Mouse (Mus musculus) bone marrow, adult 2 months (tissue): Measurements from ENCODE around the gene Rell1. TPM values are rescaled to one million over a fixed set of nuclear protein-coding genes. Genes with fewer than 3 reads are reported as not detected.
"Not testable (repeated sequence)": the region's sequence is repeated elsewhere in the genome, so short reads cannot be mapped to it uniquely, and the experiment has no call there.

Source experiments
- H3K27ac ChIP-seq: fragments of 200-500 bp; 2 replicates; pipeline ENCODE4 v1.5.1; 2012; ENCODE audit warnings: low read depth, mild to moderate bottlenecking, control low read depth, inconsistent platforms, low read length; ENCODE audit not compliant: control insufficient read depth, poor library complexity, insufficient read depth
- H3K4me1 ChIP-seq: fragments of 200-500 bp; 2 replicates; pipeline ENCODE4 v1.6.1; 2011; ENCODE audit warnings: low read length; ENCODE audit not compliant: control insufficient read depth, insufficient read depth
- H3K4me3 ChIP-seq: fragments of 200-500 bp; replicated peaks from 2 replicates; pipeline ENCODE3; 2011; ENCODE audit warnings: mild to moderate bottlenecking, low read depth, low read length, control low read depth; ENCODE audit not compliant: control insufficient read depth
- CTCF ChIP-seq: fragments of 200-500 bp; IDR thresholded peaks from 2 replicates; pipeline ENCODE4 v1.5.1; 2011; ENCODE audit warnings: low read length, control low read depth; ENCODE audit not compliant: control insufficient read depth, insufficient read depth
- POLR2A ChIP-seq: fragments of 200-500 bp; IDR thresholded peaks from 2 replicates; pipeline ENCODE4 v1.6.1; 2011; ENCODE audit warnings: low read depth, mild to moderate bottlenecking, control low read depth, low read length, borderline replicate concordance; ENCODE audit not compliant: control insufficient read depth
- WGBS: fragments of 180-500 bp; shearing (Covaris S2); methylation state at CpG from one replicate; pipeline ENCODE4 v1.1.7; 2018; 5-methylcytosine and 5-hydroxymethylcytosine counted together
- polyA plus RNA-seq: library from polyadenylated mRNA; stranded (reverse); fragments of >200 nt; gene quantifications from 2 replicates; pipeline ENCODE4 v1.2.4, GENCODE M21; 2011; ENCODE audit warnings: low replicate concordance; ENCODE audit not compliant: missing spikeins, insufficient read depth, insufficient read length

The Rell1 gene
- polyA plus RNA-seq, 1 experiment, result 18.9 TPM

DNA sequence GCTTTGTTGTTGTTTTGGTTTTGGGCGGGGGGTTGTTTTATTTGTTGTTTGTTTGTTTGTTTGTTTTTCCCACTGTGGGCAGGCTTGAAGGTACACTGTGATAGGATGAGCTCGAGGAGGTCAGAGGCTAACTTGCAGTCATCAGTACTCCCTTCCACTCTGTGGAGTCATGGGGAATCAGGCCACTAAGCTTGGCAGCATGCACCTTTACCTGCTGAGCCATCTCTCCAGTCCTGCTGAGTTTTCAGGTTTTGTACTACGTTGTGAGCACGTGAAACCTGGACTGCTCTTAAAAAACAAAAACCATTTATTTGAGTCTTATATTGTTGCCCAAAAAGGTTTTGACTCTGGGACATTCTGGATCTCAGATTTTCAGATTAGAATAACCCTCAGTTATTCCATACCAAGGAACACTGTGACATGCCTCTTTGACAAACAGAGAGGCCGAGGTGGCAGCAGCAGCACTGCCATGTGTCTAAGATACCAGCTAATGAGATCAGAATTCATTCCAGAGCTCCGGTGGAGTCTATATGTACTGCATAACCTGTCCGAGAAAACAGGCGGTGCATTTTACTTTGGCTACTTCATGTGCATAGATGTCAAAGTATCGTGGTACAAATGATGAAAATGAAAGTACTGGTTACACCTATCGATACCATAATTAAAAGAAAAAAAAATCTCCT, 52.1 kb downstream of the Rell1 start:
- TF ChIP-seq POLR2A (no peak), CTCF (no peak)
- H3K4me1 ChIP-seq, result no peaks in the 10 kb centered on the region; the same call in 1 of the 2 replicates
- 90% methylated on average over 10 of the region's 10 CpGs for WGBS
- no peak overlapping the region for H3K4me3 ChIP-seq
- H3K27ac ChIP-seq, result no peak overlapping the region

DNA sequence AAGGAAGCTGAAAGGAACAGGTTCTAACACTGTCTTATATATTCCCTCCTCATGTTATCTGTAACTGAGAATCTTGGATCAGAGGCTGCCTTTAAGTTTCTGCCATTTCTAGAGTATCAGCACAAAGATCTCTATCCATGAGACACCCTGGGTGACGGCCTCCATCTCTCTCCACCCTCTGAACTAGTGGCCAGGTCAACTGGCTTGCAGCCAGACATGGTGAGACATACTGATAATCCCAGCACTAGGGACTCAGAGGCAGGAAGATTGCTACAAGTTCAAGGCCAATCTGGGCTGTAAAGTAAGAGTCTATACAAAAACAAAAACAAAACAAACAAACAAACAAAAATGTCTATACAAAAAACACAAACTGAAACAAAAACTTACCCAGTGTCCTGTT, 53.8 kb downstream of the Rell1 start:
- TF ChIP-seq POLR2A (no peak), CTCF (no peak)
- no peaks in the 10 kb centered on the region for H3K4me1 ChIP-seq
- no peak overlapping the region for H3K27ac ChIP-seq
- 67% methylated on average over 1 of the region's 1 CpGs for WGBS
- H3K4me3 ChIP-seq, result no peak overlapping the region

DNA sequence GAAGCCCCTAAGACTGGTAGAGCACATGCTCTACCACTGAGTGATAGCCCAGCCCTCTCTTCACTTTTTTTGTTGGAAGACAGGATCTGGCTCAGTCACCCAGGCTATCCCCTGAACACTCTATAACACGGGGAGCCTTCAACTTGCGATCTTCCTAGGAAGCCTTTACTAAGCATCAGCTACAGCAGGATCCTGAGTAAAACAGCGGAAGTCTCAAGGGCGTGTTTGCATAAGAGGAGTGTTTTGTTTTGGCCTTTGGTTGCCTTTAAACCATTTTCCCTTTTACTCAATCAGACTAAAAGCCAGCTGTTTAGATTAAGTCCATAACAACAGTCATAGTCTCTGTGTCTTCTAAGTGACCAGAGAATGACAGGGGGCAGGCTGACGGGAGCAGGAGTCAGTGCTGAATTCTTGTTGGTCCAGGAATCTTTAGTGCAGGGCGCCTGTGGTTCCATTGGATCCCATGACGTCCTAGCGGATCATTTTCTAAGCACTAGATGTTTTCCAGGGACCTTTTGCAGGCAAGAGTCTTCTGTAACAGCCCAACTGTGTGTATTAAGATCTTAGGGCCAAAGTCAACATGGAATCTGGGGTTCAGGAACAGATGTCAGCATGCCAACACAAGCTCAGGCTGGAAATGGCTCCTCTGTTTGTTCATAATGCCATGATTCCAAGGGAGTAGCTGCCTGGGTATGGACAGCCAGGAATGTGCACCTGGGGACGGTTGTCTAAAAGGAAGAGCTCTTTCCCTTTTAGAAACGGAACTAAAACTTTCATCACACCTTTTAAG, 58.3 kb downstream of the Rell1 start:
- WGBS, result 89% methylated on average over 10 of the region's 10 CpGs
- H3K4me1 ChIP-seq, result no peaks in the 10 kb centered on the region

DNA sequence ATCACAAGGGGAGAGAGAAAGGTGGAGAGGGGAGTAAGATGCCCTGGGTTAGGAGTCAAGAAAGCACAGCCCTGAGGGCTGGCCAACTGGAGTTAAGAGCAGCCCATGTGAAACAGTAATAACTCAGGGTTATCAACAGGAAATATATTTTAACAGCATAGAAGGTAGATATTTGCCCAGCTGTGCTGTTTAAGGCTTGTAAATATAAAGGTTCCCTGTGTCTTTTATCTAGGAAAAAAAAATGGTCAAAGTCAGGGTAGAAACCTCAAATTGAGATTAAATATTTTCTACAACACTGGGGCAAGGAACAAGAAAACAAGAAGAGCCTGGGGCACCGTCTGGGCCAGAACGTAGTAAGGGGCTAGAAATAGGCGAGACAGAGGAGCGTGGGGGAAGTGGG, 61.2 kb downstream of the Rell1 start:
- 42% methylated on average over 4 of the region's 4 CpGs for WGBS
- TF ChIP-seq POLR2A (no peak), CTCF (no peak)
- Histone ChIP-seq H3K27ac (no peak overlapping the region), H3K4me1 (no peaks in the 10 kb centered on the region), H3K4me3 (no peak overlapping the region)

More for the DNA sequence above, 58.3 kb downstream of the Rell1 start:
- TF ChIP-seq POLR2A (no peak), CTCF (no peak)
- Histone ChIP-seq H3K27ac (no peak overlapping the region), H3K4me3 (no peak overlapping the region)

DNA sequence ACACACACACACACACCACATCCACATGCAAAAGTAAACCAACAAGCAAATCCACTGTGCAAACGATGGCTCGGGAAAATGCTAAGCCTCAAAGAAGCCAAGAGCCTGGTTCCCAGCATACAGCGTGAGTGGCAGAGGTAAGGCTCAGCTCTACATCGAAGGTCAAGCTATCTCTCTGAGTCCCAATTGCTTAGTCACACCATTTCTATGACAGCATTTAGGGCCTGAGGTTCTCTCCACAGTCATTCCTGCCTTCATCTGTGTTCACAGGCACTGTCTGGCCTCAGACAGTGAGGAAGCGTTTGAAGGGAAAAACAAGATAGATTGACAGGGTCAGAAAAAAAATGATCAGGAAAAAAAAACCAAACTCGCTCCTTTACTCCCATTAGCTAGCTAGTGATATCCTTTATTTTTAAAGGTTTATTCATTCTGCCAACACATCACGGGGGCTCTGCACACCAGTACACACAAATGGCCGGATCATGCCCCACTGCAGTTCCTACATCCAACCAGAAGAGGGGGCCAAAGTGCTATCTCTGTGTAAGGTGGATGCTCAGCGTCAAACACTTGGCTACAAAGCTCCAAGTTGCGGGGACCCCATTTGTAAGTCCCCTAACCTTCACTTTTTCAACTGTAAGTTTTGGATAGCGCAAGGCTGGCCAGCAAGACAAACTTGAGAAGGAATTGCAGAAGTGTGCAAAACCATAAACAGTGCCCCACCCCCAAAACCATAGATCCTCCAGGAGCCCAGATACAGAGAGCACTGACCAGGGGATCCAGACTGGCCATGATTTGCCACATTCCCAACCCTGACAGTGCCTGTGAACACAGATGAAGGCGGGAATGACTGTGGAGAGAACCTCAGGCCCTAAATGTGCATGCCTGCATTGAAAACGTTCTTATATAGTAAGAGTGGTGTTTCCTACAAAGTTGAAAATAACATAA, 62.3 kb downstream of the Rell1 start:
- Histone ChIP-seq H3K4me1 (no peaks in the 10 kb centered on the region), H3K27ac (no peak overlapping the region), H3K4me3 (no peak overlapping the region)
- TF ChIP-seq POLR2A (no peak), CTCF (peak; percentile 89)
- 41% methylated on average over 13 of the region's 13 CpGs for WGBS

DNA sequence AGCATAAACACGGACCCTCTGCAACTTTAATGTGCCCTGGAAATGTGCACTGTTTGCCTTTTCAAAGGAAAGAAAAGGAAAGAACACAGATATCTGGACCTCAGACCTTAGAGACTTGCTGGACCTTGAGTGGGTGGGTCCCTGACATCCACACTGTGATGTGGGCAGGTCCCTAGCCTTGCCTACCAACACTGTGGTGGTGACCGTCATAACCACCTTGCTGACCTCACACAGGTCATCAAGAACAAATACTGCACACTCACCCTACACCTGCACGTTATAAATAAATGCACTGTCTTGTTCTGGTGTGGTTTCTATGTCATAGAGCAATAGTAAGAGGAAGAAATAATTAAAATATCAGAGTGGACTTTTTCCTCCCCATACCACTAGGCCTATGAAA, 65.4 kb downstream of the Rell1 start:
- TF ChIP-seq CTCF (no peak), POLR2A (no peak)
- 74% methylated on average over 3 of the region's 3 CpGs for WGBS
- no peak overlapping the region for H3K27ac ChIP-seq
- H3K4me3 ChIP-seq, result no peak overlapping the region
- no peaks in the 10 kb centered on the region for H3K4me1 ChIP-seq

DNA sequence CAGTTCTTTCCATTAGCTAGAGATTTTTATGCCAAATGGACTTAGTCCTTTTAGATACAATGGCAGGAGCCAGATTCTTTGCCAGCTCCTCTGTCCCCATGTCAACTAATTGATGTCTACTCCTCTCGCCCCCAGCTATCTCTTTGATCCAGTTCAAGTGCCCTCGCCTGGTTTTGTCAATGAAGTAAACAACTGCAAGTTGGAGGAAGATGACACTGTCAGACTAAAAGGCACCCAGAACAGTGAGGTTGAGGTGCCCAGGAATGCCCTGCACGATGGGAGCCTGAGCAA, 70.9 kb downstream of the Rell1 start:
- H3K4me3 ChIP-seq, result no peak overlapping the region
- WGBS, result 77% methylated on average over 3 of the region's 3 CpGs
- no peak overlapping the region for H3K27ac ChIP-seq
- no peaks in the 10 kb centered on the region for H3K4me1 ChIP-seq
- no peak for TF ChIP-seq POLR2A

DNA sequence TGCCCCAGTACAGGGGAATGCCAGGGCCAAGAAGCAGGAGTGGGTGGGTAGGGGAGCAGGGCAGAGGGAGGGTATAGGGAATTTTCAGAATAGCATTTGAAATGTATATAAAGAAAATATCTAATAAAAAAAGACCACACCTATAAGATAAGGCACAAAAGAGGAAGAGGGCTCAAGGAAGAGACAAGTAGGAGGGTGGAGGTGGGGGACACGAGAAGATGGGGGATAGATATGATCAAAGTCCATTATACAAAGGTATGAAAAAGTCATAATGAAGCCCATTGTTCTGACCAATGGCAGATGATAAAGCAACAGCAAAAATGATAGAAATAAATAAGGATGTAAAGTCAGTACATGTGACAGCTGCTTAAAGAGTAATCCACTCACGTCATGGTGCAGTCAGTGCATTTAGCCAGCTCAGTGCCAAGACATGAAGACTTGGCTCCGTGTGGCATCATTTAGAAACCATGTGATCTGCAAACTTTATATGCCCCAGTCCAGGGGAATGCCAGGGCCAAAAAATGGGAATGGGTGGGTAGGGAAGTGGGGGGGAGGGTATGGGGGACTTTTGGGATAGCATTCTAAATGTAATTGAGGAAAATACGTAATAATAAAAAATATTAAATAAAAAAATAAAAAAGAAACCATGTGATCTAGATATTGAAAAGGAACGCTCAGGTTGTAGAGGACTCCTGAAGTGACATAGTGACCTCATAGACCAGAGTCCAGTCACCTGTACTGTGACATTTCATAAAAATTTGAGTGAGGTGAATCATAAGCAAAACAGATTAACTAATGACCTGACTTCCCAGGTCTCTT, 71.5 kb downstream of the Rell1 start:
- not testable (repeated sequence) for H3K27ac ChIP-seq, H3K4me1 ChIP-seq, H3K4me3 ChIP-seq
- WGBS, result 75% methylated on average over 5 of the region's 5 CpGs
